Mouse (Mus musculus): Measurements from ENCODE around the gene Stab2. TPM values are rescaled to one million over a fixed set of nuclear protein-coding genes. Genes with fewer than 3 reads are reported as not detected.

Gene Stab2
- total RNA-seq (2023), result 1 to 10 TPM in 1 of 2 experiments, under 1 TPM in 1; 0.64 to 1.9 TPM

GRCm38 (mm10) chr10:87007385-87008214 lies at the start of gene Stab2:
Stab2 (minus strand) TSS chr10:87008025.

Other genes with a start within 250 kb of the Stab2 start
- gene Gm49358, start 244.1 kb downstream of the Stab2 start, total RNA-seq (2023), result 1 to 10 TPM in 1 of 2 experiments, under 1 TPM in 1; 0.59 to 2.7 TPM
- 10 to 100 TPM in 1 of 2 experiments, 1 to 10 TPM in 1; 8.8 to 10.1 TPM for gene Nt5dc3, start 229.0 kb downstream of the Stab2 start, total RNA-seq (2023)
- gene 1700113H08Rik, start 50.0 kb upstream of the Stab2 start, total RNA-seq (2023), result not detected